Mouse (Mus musculus): ENCODE measurements around the gene Rtl8a.
"Not testable (repeated sequence)": the region's sequence is repeated elsewhere in the genome, so short reads cannot be mapped to it uniquely, and the experiment has no call there.

GRCm38 (mm10) chrX:53642604-53642979 lies 890 bp downstream of the Rtl8a start:
- TF ChIP-seq CTCF (IDR thresholded peaks at IDR 0.05; ENCODE audit: low read depth); EP300 (optimal IDR thresholded peaks at IDR 0.05): not testable (repeated sequence)

All from stomach, postnatal 0 days (tissue).